Mouse (Mus musculus) left cerebral cortex, postnatal 10 days (tissue): ENCODE data around the gene Tjp2. TPM values are rescaled to one million over a fixed set of nuclear protein-coding genes. Genes with fewer than 3 reads are reported as not detected.
A peak's percentile ranks its signal among the peaks of the same experiment; 100 is the strongest.
"Not testable (repeated sequence)": the region's sequence is repeated elsewhere in the genome, so short reads cannot be mapped to it uniquely, and the experiment has no call there.

Experiments
- DNase-seq, 2 experiments: peaks; one replicate each; pipeline ENCODE4 v3.0.0; 2021 to 2022; ENCODE audit warnings: low spot score in 2 of 2, mixed read lengths in 1 of 2; ENCODE audit errors: extremely low spot score in 1 of 2
- intact Hi-C: fragments of 180-260 bp; cut with DNase I; formaldehyde crosslinking; loops from one replicate; pipeline ENCODE4 v1.15.1; 2025
- total RNA-seq, 2 experiments: library from RNA; stranded (reverse); gene quantifications; 2 replicates each; pipeline ENCODE4 v1.2.3; 2021

The Tjp2 gene
- total RNA-seq, 2 experiments from 2014 or later, result 16.6 to 18.0 TPM

DNA sequence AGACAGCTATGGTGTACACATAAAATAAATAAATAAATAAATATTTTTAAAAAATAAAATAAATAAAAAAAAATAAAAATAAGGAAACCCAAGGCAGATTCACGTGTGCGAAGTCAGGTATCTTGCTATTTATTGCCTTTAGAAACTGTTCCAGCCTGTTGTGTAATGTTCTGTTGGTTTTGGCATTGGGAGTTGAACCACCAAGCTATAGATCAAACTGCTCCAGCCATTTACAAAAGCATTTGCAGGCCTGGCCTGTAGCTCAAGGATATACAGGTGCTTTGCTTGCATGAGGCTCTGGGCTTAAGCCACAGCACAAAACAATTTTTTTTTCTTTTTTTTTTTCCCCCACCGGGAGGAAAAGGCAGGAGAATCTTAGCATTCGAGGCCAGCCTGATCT lies 13.2 kb upstream of the Tjp2 start:
- DNase-seq, result no peak
- intact Hi-C loops, result no loop called here

DNA sequence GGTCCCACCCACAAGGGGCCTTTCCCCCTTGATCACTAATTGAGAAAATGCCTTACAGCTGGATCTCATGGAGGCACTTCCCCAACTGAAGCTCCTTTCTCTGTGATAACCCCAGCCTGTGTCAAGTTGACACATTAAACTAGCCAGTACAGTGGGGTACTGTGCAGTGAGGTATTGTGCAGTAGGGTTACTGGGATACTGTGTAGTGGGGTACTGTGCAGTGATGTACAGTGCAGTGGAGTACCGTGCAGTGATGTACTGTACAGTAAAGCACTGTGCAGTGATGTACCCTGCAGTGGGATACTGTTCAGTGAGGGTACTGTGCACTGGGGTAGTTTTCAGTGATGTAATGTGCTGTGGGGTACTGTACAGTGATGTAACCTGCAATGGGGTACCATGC lies 7.5 kb upstream of the Tjp2 start:
- DNase-seq, intact Hi-C loops: not testable (repeated sequence)

DNA sequence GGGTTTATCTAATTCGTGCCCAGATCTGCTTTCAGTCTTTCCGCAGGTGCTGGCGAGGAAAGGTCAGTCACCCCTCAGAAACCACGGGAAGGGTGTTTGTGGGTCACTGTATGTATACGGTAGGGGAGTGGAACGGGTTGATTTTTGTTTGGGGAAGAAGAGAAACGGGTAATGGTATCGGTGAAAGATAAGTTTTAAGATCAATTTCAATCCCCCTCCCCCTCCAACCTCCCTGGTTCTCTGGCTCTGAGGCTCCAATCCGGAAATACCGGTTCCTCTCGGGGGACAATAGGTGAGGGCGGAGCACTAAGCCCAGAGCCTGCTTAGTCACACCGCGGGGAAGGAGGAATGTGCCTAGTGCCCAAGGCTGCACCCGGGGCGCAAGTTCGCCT lies 471 bp upstream of the Tjp2 start:
- peak in 1 of 2 experiments; percentile 64 for DNase-seq
- intact Hi-C loops, result loop anchor here (5.0 kb wide), 1 partner anchor 42 kb away; no protein-coding TSS in a partner anchor

DNA sequence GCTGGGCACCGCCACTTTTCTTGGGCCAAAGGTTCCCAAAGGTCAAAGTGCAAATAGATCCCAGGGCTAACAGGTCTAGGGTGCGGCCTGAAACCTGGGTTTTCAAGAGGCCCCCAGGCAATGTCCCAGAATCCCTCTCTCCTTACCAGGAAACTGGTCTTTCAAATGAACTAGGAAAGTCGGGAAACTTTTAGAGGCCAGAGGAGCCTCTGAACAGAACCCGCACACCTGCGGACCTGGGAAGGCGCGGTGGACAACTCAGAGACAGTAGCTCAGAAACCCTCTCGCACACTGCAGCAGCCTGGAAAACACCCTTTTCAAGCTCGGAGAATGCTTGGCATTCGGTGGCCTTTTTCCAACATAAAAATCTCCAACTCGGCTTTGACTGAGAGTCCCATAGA lies 979 bp downstream of the Tjp2 start:
- DNase-seq, result no peak
- intact Hi-C loops, result no loop called here

DNA sequence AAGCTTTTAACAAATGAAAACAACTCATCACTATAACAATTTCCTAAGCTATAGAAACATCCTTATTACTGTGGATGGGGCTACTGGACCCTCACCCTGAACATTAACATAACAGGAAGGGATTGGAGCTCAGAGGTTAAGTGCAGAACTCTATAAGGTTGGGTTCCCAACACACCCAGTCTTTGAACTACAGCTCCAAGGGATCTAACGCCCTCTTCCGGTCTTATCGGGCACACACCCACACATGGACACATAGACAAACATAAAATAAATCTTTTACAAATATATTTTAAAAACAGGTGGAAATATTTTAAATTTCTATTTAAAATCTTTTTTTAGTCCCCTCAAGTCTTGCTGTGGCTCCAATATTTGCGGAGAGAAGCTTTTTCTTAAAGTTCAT lies 3.4 kb downstream of the Tjp2 start:
- no peak for DNase-seq
- intact Hi-C loops, result no loop called here

DNA sequence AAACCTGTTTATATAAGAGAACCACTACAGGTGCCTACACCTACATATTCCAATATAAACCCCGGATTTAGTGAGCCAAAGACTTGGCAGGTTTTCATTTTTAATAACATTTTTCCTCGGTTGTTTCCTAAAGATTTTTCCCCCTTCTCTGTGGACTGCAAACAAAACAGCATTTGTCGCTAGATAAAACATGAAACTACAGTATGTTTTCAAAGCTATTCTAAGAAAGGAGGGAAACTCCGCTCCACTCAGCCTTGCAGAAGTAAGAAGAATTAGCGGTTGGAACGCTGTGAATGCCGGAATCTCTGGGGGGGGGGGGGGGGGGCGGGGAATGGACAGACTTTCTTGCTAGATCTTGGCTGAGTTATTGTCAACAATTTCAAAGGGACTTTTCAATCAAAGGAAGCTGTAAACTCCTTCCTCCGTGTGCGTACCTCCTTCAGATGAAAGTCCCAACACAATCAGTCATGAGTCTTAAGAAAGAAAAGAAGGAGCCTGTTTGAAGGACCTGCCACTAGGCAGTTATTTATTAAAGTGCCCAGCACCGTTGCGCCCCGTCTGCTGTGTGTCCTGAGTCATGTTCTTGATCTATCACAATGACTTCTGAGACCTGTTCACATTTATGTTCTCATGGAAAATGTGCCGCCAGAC lies 3.9 kb downstream of the Tjp2 start:
- intact Hi-C loops, result no loop called here
- no peak for DNase-seq

DNA sequence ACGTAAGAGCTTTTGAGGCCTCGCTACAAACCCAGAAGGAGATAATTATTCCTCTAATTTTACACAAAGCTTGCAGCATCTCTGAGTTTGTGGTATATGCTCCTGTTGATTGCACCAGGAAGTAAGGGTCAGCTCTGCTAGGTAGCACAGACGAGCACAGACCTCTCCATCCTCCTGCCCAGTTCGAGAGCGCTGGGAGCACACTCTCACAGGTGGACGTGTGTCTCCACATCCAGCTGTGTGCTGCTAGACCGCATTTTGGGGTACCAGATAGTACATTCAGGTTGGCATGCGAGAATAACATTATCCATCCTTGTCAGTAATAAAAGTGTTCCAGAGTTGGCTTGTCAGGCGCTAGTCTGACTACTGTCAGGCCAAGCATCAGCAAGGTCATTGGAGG lies 5.8 kb downstream of the Tjp2 start:
- DNase-seq, result no peak
- intact Hi-C loops, result no loop called here

DNA sequence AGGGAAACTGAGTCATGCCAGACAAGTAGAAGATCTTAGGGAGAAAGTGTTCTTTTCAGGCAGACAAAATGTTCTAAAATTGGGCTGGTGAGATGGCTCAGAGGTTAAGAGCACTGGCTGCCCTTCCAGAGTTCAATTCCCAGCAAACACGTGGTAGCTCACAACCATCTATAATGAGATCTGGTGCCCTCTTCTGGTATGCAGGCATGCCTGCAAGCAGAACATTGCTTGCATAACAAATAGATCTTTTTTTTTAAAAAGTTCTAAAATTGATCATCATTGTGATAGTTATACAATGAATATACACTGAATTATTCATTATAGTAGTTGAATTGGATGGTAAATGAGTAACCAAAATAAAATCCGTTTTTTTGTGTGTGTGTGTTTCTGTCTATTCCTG lies 6.5 kb downstream of the Tjp2 start:
- intact Hi-C loops, result no loop called here
- no peak for DNase-seq

DNA sequence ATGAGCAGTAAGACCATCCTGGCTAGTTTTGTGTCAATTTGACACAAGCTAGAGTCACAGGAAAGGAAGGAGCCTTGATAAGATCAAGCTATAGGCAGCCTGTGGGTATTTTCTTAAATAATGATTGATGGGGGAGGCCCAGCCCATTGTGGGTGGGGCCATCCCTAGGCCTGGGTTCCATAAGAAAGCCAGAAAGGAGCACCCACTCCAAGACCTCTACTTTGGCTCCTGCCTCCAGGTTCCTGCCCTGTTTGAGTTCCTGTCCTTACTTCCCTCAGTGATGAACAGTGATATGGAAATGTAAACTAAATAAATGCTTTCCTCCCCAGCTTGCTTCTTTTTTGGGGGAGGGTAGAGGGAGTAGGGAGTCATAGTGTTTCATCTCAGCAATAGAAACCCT lies 7.0 kb downstream of the Tjp2 start:
- intact Hi-C loops, result no loop called here
- DNase-seq, result no peak

DNA sequence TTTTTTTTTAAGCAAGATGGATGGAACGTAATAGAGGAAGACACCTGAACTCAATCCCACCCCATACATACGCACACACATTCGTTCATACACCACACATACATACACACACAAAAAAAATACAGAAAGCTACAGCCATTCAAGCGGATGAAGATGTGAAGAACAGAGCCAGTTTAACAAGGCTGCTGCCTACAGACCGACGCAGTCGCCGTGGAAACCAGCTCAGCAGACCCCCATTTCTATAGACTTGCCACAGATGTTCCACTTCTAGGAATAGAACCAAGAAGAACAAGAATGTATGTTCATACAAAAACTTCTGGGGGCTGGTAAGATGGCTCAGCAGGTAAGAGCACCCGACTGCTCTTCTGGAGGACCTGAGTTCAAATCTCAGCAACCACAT lies 8.1 kb downstream of the Tjp2 start:
- peak in 1 of 2 experiments; percentile 35 for DNase-seq
- intact Hi-C loops, result no loop called here

DNA sequence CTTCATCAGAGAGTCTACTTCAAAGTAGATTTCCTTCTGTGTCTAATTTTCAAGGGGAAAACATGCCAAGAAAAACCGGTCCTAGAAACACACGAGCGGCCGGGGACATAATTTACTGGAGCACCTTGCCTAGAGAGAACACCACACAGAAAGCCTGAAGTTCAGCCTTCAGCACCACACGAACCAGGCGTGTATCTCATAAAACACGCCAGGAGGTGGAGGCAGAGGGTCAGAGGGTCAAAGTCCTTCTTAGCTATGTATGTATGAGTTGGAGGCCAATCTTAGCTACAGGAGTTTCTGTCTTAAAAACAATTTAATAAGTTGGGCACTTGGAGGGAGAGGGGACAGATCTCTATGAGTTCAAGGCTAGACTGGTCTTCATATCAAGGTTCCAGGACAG lies 9.9 kb downstream of the Tjp2 start:
- DNase-seq, result no peak
- intact Hi-C loops, result no loop called here

DNA sequence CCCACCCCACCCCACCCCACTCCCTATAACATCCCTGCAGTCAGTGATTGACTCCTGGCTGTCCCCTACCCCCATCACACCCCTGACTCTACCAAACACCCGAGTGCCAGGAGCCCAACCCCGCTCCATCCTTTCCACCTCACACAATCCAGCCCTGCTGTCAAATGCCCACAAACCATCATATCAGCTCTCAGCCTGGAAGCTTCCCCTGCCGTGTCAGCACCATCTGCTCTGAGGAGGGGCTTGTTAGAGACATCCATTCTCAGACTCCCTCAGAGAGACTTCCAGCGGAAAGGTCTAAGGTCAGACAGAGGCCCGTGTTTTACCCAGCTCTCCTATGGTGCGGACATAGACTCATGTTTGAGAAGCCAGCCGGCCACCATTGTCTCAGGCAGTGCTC lies 11.5 kb downstream of the Tjp2 start:
- no peak for DNase-seq
- intact Hi-C loops, result no loop called here

DNA sequence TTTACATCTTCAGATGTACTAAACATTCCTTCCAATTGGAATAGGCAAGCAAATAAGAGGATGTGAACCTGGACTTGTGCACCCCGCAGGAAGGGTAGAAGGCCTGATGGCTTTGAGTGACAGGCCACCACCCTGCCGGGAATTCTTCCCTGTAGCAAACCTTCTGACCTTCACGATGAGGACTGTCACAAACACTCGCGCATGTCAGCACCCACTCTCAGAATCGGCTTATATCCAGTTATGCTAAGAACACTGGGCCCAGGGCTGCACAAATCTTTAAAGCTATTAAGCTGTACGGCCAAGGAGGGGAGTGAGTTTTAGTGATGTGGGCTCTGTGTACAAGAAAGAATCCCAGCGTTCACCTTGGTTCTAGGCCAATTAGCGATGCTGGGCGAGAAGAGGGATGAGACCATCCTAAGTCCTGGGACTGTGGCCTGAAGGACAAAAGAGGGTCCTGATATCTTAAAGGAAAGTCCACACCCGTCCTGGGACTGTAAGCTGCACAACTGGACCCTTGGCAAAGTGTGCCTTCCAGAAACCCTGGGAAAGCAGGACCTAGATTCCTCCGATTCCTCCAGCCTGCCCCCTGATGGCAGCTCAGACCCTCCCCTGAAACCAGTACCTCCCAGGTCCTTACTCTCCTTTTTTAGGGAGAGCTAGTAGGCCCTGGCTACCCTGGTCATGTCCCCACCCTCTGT lies 12.1 kb downstream of the Tjp2 start:
- no peak for DNase-seq
- intact Hi-C loops, result no loop called here

DNA sequence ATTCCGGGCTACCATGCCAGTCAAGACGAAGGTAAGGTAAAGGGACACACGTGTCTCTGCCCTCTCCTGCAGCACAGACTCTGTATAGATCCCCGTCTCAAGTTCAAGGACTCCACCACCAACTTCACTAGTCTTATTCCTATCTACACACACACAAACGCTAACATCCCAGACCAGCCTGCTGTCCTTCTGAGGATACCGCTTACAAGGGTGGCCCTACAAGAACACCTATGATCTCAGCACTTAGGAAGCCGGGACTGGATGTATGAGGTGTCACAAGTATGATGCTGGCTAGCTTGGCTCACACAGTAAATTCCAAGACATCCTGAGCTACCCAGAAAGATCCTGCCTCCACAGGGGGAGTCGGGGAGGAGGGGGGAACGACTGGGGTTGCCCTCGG lies 13.7 kb downstream of the Tjp2 start:
- DNase-seq, result no peak
- intact Hi-C loops, result no loop called here

DNA sequence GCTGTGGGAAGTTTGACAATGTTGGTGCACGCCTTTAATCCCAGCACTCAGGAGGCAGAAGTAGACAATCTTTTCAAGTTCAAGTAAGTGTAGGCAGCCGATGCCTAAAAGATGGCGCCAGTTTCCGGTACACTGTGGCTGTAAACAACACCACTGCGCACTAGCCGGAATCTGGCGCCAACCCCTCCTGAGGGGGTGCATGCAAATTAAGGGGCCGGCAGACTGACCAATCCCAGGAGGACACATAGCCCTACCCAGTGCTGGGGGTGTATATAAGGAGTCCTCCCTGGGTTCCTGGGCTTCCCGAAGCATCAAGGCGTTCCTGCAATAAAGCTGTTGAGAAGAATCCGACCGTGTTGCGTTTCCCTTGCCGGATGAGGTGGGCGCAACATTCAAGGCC lies 15.3 kb downstream of the Tjp2 start:
- DNase-seq, result no peak
- intact Hi-C loops, result no loop called here

DNA sequence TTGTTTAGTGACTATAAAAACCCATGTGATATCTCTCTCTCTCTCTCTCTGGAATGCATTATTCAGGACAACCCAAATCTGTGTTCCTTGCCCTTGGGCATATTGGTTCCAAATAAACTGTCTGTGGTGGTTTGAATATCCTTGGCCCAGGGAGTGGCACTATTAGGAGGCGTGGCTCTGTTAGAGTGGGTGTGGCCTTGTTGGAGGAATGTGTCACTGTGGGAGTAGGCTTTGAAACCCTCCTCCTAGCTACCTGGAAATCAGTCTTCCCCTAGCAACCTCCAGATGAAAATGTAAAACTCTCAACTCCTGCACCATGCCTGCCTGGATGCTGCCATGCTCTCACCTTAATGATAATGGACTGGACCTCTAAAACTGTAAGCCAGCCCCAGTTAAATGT lies 16.9 kb downstream of the Tjp2 start:
- intact Hi-C loops, result no loop called here
- DNase-seq, result no peak

DNA sequence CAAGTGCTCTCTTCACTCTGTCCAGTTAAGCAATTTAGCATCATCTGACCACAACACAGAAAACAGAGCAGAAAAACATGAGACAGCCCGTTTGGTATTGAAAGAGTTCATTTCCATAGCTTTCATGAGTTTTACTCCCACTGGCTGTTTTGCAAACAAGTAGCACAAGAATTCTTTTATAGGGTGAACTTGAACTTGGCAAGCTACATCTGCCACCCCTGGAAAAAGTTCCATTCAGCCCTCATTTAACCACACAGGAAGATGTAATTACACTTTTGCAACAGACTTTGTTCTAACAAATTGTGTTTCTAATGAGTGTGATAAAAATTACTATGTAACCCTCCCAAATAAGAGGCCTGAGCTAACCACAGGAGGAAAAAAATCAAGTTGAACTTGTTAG lies 19.8 kb downstream of the Tjp2 start:
- DNase-seq, result no peak
- intact Hi-C loops, result no loop called here

DNA sequence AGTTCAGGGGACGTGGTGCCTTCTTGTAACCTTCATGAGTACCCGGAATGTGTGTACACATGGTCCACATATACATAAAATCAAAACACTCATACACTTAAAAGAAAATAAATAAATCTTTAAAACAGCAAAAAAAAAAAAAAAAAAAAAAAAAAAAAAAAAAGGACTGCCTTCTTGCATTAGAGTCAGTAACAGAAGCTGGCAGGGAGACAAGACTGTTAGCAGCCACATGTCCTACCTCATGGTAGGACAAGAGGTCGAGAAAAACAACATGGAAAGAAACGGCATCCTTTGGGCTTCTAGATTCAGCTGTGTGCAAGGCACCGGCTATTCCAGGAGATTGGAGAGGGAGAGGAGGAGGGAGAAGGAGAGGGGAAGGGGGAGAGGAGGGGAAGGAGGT lies 23.0 kb downstream of the Tjp2 start:
- intact Hi-C loops, result no loop called here

DNA sequence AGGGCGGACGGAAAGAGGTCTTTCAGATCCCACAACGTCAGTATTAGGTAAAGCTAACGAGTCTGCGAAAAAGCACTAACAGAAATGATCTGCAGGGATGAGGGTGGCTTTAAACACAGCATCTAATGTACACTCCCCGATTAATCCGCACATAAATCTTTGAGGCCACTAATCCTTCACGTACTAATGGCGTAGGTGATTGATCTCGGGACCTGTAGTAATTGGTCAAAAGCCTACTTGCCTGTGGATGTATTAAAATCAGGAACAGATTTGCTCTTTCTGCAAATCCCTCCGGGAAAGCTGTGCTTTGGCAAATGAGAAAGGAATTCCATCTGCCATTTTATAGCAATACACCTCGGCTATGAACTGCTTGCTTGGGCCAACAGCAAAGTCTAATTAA lies 24.3 kb downstream of the Tjp2 start:
- intact Hi-C loops, result no loop called here
- DNase-seq, result no peak

More for the DNA sequence above, 23.0 kb downstream of the Tjp2 start:
- no peak for DNase-seq

DNA sequence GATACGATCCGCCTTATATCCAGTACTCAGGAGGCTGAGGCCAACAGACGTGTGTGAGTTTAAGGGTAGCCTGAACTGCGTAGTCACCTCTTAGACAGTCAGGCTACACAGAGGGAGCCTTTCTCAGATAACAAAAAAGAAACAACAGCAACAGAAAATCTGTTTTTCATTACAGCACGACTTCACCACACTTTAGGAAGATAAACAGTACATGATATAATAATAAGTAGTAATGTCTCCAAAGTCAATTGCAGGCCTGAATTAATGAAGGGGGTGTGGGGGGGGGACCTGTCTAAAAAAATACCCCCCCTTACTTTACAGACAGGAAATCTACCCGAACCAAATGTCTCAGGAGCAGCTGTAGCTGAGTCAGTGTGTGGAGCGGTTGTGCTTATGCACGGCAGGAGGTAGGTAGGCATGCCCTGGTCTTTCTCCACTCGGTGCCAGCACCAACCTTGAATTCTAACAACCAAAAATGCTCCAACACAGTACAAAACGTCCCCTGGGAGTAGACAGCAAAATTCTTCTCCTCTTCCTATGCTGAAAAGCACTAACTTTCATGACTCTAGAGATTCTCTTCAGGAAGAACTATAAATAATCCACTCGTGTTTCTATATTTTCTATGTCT lies 26.0 kb downstream of the Tjp2 start:
- intact Hi-C loops, result no loop called here
- no peak for DNase-seq
